Mouse (Mus musculus): ENCODE data around the gene Slc2a5. TPM values are rescaled to one million over a fixed set of nuclear protein-coding genes. Genes with fewer than 3 reads are reported as not detected.

Slc2a5 gene
- total and polyA plus RNA-seq, 2 experiments from 2014 or later = 0.42 TPM; not detected in 1

DNA sequence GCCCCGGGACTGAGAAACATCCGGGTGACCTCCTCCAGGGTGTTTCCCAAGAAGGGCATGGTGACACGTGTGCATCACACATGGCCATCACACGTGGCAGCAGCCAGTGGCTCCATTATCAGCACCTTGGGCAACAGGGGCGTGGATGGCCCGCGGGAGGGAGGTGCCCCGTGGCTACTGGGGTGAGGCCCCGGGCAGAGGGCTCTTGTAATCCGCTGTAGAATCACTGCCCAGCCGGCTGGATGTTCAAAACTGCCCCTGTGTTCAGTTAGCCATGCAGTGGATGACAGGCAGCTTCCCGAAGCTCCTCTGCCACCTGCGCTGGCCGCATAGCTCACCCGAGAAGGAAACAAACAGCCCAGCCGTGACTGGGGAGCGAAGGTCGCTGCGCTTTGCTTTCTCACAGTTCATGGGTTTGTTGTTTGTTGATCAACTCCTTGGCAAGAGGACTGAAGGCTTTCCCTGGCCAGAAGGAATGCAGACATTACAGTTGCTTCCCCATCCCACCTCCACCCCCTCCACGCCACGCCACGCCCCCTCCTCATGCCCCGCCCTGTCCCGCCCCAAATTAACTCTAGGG is 13.7 kb downstream of the Slc2a5 start:
- no peaks in the 10 kb centered on the region for H3K36me3 ChIP-seq (replicated peaks; ENCODE audit: control insufficient read depth, insufficient read depth, low read length)
- H3K4me3 ChIP-seq (ENCODE audit: low read depth, low read length) = peak overlapping the region; percentile 20; the same call in 1 of the 2 replicates
- H3K9ac ChIP-seq (replicated peaks; ENCODE audit: low read depth, low read length) = no peak overlapping the region
- H3K4me1 ChIP-seq (ENCODE audit: control insufficient read depth, insufficient read depth) = peaks cover 3% of the 10 kb centered on the region; the same call in 1 of the 2 replicates
- ATAC-seq (ENCODE audit: insufficient read depth, low read depth) (peak; percentile 58), DNase-seq (ENCODE audit: low spot score) (no peak)
- H3K27ac ChIP-seq (ENCODE audit: low read depth) = no peak overlapping the region
- 0 out of 2 replicates have a peak, but pooled peaks cover 3% of the 10 kb centered on the region for H3K27me3 ChIP-seq (ENCODE audit: control insufficient read depth, insufficient read depth, low read length)
- 17% methylated on average over 24 of the region's 24 CpGs for WGBS
- H3K9me3 ChIP-seq (replicated peaks; ENCODE audit: control insufficient read depth, low read length) = no peaks in the 10 kb centered on the region
- H3K4me2 ChIP-seq (ENCODE audit: low read depth, low read length) = peak overlapping the region; percentile 48
- TF ChIP-seq CTCF (IDR thresholded peaks at IDR 0.05; ENCODE audit: low read depth) = no peak
- no peak for TF ChIP-seq EP300 (IDR thresholded peaks at IDR 0.05; ENCODE audit: low read depth)

DNA sequence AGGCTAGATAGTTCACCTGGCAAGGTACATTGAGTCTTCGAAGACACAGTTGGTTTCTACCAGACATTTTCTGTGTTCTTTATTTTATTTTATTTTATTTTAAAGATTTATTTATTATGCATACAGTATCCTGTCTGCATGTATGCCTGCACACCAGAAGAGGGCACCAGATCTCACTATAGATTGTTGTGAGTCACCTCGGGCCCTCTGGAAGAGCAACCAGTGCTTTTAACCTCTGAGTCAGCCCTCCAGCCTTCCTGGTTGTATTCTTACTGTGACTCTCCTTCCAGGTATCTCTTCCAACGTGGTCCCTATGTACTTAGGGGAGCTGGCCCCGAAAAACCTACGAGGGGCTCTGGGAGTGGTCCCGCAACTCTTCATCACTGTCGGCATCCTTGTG is 16.2 kb downstream of the Slc2a5 start:
- Histone ChIP-seq H3K36me3 (replicated peaks; ENCODE audit: control insufficient read depth, insufficient read depth, low read length) (no peaks in the 10 kb centered on the region), H3K9me3 (replicated peaks; ENCODE audit: control insufficient read depth, low read length) (no peaks in the 10 kb centered on the region), H3K27me3 (ENCODE audit: control insufficient read depth, insufficient read depth, low read length) (0 out of 2 replicates have a peak, but pooled peaks cover 3% of the 10 kb centered on the region), H3K4me2 (ENCODE audit: low read depth, low read length) (no peak overlapping the region), H3K9ac (replicated peaks; ENCODE audit: low read depth, low read length) (no peak overlapping the region), H3K4me3 (ENCODE audit: low read depth, low read length) (no peak overlapping the region), H3K27ac (ENCODE audit: low read depth) (no peak overlapping the region), H3K4me1 (ENCODE audit: control insufficient read depth, insufficient read depth) (peaks cover 3% of the 10 kb centered on the region; the same call in 1 of the 2 replicates)
- 77% methylated on average over 7 of the region's 7 CpGs for WGBS
- ATAC-seq (ENCODE audit: insufficient read depth, low read depth) (no peak), DNase-seq (ENCODE audit: low spot score) (no peak)
- TF ChIP-seq CTCF (IDR thresholded peaks at IDR 0.05; ENCODE audit: low read depth) (no peak), EP300 (IDR thresholded peaks at IDR 0.05; ENCODE audit: low read depth) (no peak)

DNA sequence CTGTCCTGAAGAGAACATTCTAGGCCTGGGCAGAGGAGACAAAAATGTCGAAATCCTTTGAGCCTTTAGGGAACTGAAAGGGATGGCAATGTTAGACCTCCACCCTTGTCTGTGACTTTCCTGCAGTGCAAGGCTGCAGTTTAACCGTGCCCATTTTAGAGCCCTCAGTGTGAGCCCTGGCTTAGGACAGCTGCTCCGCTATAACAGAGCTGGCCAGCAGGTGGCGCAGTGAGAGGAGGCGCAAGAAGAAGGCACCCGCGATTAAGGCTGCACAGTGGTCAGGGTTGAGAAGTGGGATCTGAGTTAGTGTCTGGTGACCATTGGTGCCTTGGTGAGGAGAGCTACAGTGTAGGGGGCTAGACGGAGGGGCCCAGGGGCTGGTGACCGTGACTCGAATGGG is 17.6 kb downstream of the Slc2a5 start:
- Histone ChIP-seq H3K27me3 (ENCODE audit: control insufficient read depth, insufficient read depth, low read length) (0 out of 2 replicates have a peak, but pooled peaks cover 3% of the 10 kb centered on the region), H3K4me2 (ENCODE audit: low read depth, low read length) (no peak overlapping the region), H3K27ac (ENCODE audit: low read depth) (no peak overlapping the region), H3K4me1 (ENCODE audit: control insufficient read depth, insufficient read depth) (peaks cover 3% of the 10 kb centered on the region; the same call in 1 of the 2 replicates), H3K36me3 (replicated peaks; ENCODE audit: control insufficient read depth, insufficient read depth, low read length) (no peaks in the 10 kb centered on the region), H3K9me3 (replicated peaks; ENCODE audit: control insufficient read depth, low read length) (no peaks in the 10 kb centered on the region), H3K9ac (replicated peaks; ENCODE audit: low read depth, low read length) (no peak overlapping the region), H3K4me3 (ENCODE audit: low read depth, low read length) (no peak overlapping the region)
- ATAC-seq (ENCODE audit: insufficient read depth, low read depth) (peak; percentile 7; the same call in 1 of the 2 replicates), DNase-seq (ENCODE audit: low spot score) (peak; percentile 32)
- TF ChIP-seq EP300 (IDR thresholded peaks at IDR 0.05; ENCODE audit: low read depth) (no peak), CTCF (IDR thresholded peaks at IDR 0.05; ENCODE audit: low read depth) (peak; percentile 92)
- WGBS = 8% methylated on average over 10 of the region's 10 CpGs

DNA sequence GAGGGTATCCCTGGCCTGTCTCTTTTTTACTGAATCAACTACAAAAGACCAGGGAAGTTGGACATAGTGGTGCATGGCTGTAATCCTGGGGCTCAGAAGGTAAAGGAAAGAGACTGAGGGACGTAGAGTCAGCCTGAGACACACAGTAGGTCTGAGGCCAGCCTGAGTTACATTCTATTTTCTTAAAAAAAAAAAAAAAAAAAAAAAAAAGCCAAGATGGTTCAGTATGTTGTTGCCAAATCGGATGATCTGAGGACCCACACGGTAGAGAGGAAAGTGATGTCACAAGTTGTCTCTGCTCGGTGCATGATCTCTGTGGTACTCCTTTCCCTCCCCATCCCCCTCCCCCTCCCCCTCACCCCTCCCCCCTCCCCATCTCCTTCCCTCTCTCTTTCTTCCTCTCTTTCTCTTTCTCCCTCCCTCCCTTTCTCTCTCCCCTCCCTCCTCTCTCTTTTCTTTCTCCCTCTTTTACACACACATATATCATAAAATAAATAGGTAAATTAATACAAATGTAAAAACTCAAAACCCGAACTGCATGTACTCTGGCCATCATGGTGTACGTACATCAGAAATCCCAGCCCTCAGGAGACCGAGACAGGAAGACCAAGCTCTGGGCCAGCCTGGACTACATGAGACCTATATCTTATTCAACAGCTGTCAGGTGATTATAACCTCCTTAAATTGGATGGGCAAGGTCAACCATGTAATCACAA is 18.4 kb downstream of the Slc2a5 start:
- no peak for DNase-seq (ENCODE audit: low spot score)
- H3K4me1 ChIP-seq (ENCODE audit: control insufficient read depth, insufficient read depth) = peaks cover 3% of the 10 kb centered on the region; the same call in 1 of the 2 replicates
- 0 out of 2 replicates have a peak, but pooled peaks cover 3% of the 10 kb centered on the region for H3K27me3 ChIP-seq (ENCODE audit: control insufficient read depth, insufficient read depth, low read length)
- WGBS = 89% methylated on average over 7 of the region's 7 CpGs
- no peak overlapping the region for H3K4me3 ChIP-seq (ENCODE audit: low read depth, low read length)
- no peak for ATAC-seq (ENCODE audit: insufficient read depth, low read depth)
- TF ChIP-seq EP300 (IDR thresholded peaks at IDR 0.05; ENCODE audit: low read depth) (no peak), CTCF (IDR thresholded peaks at IDR 0.05; ENCODE audit: low read depth) (no peak)
- no peaks in the 10 kb centered on the region for H3K9me3 ChIP-seq (replicated peaks; ENCODE audit: control insufficient read depth, low read length)
- no peak overlapping the region for H3K9ac ChIP-seq (replicated peaks; ENCODE audit: low read depth, low read length)
- no peak overlapping the region for H3K27ac ChIP-seq (ENCODE audit: low read depth)
- H3K4me2 ChIP-seq (ENCODE audit: low read depth, low read length) = no peak overlapping the region
- no peaks in the 10 kb centered on the region for H3K36me3 ChIP-seq (replicated peaks; ENCODE audit: control insufficient read depth, insufficient read depth, low read length)

DNA sequence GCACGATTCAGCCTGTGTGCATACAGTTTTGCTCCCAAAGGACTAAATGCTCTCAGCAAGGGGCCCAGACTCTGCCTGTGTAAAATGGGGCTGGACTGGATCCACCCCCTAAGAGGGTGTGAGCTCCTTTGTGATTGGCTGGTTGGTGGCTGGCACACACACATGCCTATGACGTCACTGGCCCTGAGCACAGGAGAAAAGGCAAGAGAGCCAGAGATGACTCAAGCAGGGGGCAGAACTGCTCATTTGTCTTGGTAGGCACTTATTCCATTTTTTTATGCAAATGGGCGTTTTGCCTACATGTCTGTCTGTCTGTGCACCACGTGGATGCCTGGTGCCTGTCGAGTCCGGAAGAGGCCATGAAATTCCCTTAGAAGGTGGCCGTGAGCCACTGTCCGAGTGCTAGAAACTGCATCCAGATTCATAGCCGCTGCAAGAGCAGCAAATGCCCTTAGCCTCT is 19.0 kb downstream of the Slc2a5 start:
- H3K4me1 ChIP-seq (ENCODE audit: control insufficient read depth, insufficient read depth) = no peaks in the 10 kb centered on the region
- no peaks in the 10 kb centered on the region for H3K9me3 ChIP-seq (replicated peaks; ENCODE audit: control insufficient read depth, low read length)
- 18% methylated on average over 9 of the region's 9 CpGs for WGBS
- H3K27me3 ChIP-seq (ENCODE audit: control insufficient read depth, insufficient read depth, low read length) = 0 out of 2 replicates have a peak, but pooled peaks cover 3% of the 10 kb centered on the region
- H3K27ac ChIP-seq (ENCODE audit: low read depth) = no peak overlapping the region
- TF ChIP-seq CTCF (IDR thresholded peaks at IDR 0.05; ENCODE audit: low read depth) = no peak
- TF ChIP-seq EP300 (IDR thresholded peaks at IDR 0.05; ENCODE audit: low read depth) = no peak
- no peaks in the 10 kb centered on the region for H3K36me3 ChIP-seq (replicated peaks; ENCODE audit: control insufficient read depth, insufficient read depth, low read length)
- no peak overlapping the region for H3K9ac ChIP-seq (replicated peaks; ENCODE audit: low read depth, low read length)
- no peak overlapping the region for H3K4me3 ChIP-seq (ENCODE audit: low read depth, low read length)
- peak; percentile 65 for DNase-seq (ENCODE audit: low spot score)
- peak overlapping the region; percentile 6; the same call in 1 of the 2 replicates for H3K4me2 ChIP-seq (ENCODE audit: low read depth, low read length)
- peak; percentile 77 for ATAC-seq (ENCODE audit: insufficient read depth, low read depth)
